Mouse (Mus musculus): ENCODE data around the gene Ubn2. TPM values are rescaled to one million over a fixed set of nuclear protein-coding genes. Genes with fewer than 3 reads are reported as not detected.
A peak's percentile ranks its signal among the peaks of the same experiment; 100 is the strongest.
"Not testable (repeated sequence)": the region's sequence is repeated elsewhere in the genome, so short reads cannot be mapped to it uniquely, and the experiment has no call there.

Gene Ubn2
- total RNA-seq, 1 experiment from 2014 or later = 20.7 TPM

- no peak for ATAC-seq (replicated peaks in 1 of 2; ENCODE audit: insufficient read depth in 1 of 2, low FRiP score in 2 of 2, low TSS enrichment in 1 of 2, low read depth in 1 of 2, poor library complexity in 2 of 2, severe bottlenecking in 2 of 2)
Observed at GRCm38 (mm10) chr6:38531211-38531820, 97.6 kb downstream of the Ubn2 start.

DNA sequence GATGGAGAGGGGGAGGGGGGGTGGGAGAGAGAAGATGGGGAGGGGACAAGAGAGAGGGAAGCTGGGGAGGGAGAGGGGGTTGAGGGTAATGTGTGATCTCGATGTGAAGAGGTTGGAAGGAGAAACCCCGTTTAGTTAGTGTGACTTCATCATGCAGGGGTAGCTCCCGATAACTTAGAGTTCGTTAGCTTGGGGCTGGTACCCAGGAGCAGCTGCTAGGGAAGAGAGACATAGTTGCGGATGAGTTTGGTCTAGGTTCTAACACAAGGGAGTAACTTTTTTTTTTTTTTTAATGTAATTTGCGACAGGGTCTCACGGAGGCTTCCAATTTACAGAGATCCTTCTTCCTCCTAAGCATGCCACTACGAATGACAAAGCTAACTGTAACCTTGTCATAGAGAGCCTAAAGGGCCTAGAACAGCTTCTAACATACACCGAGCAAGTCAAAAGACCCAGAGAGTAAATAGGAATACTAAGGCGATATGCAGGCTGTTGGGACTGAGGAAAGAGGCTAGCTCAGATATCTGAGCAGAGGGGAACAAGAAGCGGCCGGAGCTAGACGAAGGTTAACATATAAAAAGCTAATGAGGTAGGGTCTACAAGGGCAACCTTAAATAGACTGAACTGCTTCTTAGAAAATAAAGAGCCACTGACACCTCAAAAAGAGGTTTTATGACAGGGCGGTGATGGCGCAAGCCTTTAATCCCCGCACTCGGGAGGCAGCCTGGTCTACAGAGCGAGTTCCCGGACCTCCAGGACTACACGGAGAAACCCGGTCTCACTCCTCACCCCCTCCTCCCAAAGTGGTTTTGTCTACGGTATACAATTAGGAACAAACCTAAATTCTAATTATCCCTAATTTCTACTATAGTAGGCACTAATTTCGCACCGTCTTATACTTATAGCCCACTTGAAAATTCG, 99.0 kb downstream of the Ubn2 start:
- peak; percentile 1 to 3; a peak in 2 of 4 replicates for ATAC-seq (replicated peaks in 1 of 2; ENCODE audit: insufficient read depth in 1 of 2, low FRiP score in 2 of 2, low TSS enrichment in 1 of 2, low read depth in 1 of 2, poor library complexity in 2 of 2, severe bottlenecking in 2 of 2)

DNA sequence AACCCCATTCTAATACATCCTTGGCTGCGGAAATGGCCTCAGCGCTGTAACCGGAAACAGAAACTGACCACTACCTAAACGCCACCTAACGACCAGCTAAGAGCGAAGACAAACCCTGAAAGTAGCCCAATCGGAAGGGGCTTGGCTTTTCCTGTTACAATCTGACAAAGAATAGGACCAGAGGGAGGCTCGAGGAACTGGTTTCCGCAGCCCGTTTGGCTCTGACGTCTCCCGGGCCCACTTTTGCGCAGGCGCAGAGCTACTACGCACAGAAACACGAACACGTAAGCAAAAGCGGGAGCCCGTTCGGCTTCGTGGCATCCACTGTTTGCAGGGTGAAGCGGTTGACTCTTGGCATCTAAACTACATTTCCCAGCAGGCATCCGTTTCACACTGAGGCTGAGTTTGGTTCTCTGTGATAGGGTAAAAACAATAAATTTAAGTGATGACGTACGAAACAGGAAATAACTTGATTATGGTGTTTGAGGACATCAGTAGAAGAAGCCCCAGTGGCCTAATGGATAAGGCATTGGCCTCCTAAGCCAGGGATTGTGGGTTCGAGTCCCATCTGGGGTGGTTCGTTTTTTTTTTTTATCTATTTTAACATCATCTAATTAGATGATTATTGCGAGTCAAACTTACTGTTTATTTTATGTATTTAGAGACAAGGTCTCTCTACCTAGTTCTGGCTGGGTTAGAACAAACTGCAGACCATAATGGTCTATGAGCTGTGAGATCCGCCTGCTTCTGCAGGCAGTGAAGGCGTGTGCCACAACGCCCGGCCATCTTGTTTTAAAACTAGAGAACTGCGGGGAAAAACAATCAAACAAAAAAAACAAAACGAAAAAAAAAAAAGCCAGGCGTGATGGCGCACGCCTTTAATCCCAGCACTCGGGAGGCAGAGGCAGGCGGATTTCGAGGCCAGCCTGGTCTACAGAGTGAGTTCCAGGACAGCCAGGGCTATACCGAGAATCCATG, 100.0 kb downstream of the Ubn2 start, which contains the start of gene Fmc1:
Gene Fmc1 (plus strand): TSS at position 75 of the 978 bp plus-strand sequence.
- ATAC-seq (replicated peaks in 1 of 2; ENCODE audit: insufficient read depth in 1 of 2, low FRiP score in 2 of 2, low TSS enrichment in 1 of 2, low read depth in 1 of 2, poor library complexity in 2 of 2, severe bottlenecking in 2 of 2) = peak; percentile 81 to 88

GRCm38 (mm10) chr6:38534640-38535365, 101.1 kb downstream of the Ubn2 start:
- ATAC-seq (replicated peaks in 1 of 2; ENCODE audit: insufficient read depth in 1 of 2, low FRiP score in 2 of 2, low TSS enrichment in 1 of 2, low read depth in 1 of 2, poor library complexity in 2 of 2, severe bottlenecking in 2 of 2) = peak; percentile 65 to 74

DNA sequence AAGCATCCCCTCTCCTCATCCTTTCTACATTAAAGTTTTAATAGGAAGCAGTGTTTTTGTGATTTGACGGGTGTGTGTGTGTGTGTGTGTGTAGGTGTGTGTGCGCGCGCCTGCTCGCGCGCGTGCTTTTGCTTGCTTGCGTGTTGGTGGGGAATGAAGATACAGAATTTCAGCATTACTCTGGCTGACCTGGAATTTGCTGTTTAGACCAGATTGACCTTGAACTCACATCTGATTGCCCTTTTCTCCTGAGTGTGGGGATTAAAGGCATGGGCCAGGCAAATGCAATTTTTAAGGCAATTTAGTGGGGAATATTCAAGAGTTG, 101.6 kb downstream of the Ubn2 start:
- no peak for ATAC-seq (replicated peaks in 1 of 2; ENCODE audit: insufficient read depth in 1 of 2, low FRiP score in 2 of 2, low TSS enrichment in 1 of 2, low read depth in 1 of 2, poor library complexity in 2 of 2, severe bottlenecking in 2 of 2)

DNA sequence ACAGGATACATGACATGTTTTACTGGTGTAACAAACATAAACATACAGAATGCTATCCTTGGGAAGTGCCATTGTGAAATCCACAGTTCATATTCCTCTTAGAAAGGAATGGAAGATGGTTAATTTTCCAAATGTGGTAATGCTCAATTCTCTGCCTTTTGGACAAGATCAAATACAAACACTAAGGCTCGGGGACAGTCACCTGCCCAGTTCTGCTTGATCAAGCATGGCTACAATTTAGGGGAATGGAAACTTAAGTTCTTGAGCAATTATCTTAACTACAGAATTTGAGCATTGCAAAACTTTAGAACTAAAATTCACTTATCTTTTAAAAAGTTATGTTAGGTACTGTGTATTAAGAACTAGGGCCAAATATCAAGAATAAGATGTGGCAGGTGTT, 102.0 kb downstream of the Ubn2 start:
- no peak for ATAC-seq (replicated peaks in 1 of 2; ENCODE audit: insufficient read depth in 1 of 2, low FRiP score in 2 of 2, low TSS enrichment in 1 of 2, low read depth in 1 of 2, poor library complexity in 2 of 2, severe bottlenecking in 2 of 2)

DNA sequence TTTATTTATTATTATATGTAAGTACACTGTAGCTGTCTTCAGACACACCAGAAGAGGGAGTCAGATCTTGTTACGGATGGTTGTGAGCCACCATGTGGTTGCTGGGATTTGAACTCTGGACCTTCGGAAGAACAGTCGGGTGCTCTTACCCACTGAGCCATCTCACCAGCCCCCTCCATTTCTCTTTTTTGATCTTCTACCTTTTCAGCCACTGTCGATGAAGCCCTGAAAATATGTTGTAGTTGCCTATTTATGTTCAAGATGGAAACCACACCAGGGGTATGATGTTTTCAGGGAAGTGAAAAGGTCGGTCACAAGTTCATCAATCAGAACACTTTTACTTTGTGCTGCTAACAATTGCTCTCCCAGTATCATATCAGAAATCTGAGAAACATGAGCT, 110.4 kb downstream of the Ubn2 start:
- ATAC-seq (replicated peaks in 1 of 2; ENCODE audit: insufficient read depth in 1 of 2, low FRiP score in 2 of 2, low TSS enrichment in 1 of 2, low read depth in 1 of 2, poor library complexity in 2 of 2, severe bottlenecking in 2 of 2) = not testable (repeated sequence)

DNA sequence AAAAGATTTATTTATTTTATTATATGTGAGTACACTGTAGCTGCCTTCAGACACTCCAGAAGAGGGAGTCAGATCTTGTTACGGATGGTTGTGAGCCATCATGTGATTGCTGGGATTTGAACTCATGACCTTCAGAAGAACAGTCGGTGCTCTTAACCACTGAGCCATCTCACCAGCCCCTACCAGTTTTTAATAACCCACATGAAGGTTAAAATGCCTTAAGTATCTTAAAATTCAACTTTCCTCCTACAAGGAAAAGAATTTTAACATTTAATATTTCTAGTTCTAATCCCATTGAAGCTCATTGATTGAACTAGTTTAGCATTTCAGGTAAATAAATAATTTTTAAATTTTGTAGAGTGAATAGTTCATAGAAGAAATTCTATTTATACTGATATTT, 113.3 kb downstream of the Ubn2 start:
- ATAC-seq (replicated peaks in 1 of 2; ENCODE audit: insufficient read depth in 1 of 2, low FRiP score in 2 of 2, low TSS enrichment in 1 of 2, low read depth in 1 of 2, poor library complexity in 2 of 2, severe bottlenecking in 2 of 2) = not testable (repeated sequence)

GRCm38 (mm10) chr6:38547707-38548106, 114.0 kb downstream of the Ubn2 start:
- ATAC-seq (replicated peaks in 1 of 2; ENCODE audit: insufficient read depth in 1 of 2, low FRiP score in 2 of 2, low TSS enrichment in 1 of 2, low read depth in 1 of 2, poor library complexity in 2 of 2, severe bottlenecking in 2 of 2) = no peak

GRCm38 (mm10) chr6:38548595-38548994, 114.8 kb downstream of the Ubn2 start:
- not testable (repeated sequence) for ATAC-seq (replicated peaks in 1 of 2; ENCODE audit: insufficient read depth in 1 of 2, low FRiP score in 2 of 2, low TSS enrichment in 1 of 2, low read depth in 1 of 2, poor library complexity in 2 of 2, severe bottlenecking in 2 of 2)

DNA sequence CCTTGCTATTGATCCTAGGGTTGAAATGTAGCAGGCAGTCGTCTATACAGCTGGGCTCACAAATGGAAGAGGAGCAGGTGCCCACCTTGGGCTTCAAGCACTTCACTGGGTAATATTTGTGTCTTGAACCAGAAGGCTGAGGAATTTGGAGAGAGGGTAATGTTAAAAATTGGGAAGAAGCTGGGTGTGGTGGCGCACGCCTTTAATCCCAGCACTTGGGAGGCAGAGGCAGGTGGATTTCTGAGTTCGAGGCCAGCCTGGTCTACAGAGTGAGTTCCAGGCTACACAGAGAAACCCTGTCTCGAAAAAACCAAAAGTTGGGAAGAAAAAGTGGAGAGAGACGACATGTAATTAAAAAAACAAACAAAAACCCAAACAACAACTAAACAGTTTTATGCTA, 116.1 kb downstream of the Ubn2 start:
- ATAC-seq (replicated peaks in 1 of 2; ENCODE audit: insufficient read depth in 1 of 2, low FRiP score in 2 of 2, low TSS enrichment in 1 of 2, low read depth in 1 of 2, poor library complexity in 2 of 2, severe bottlenecking in 2 of 2) = not testable (repeated sequence)

GRCm38 (mm10) chr6:38550250-38551061, 116.7 kb downstream of the Ubn2 start:
- peak; percentile 48 to 60; a peak in 3 of 4 replicates for ATAC-seq (replicated peaks in 1 of 2; ENCODE audit: insufficient read depth in 1 of 2, low FRiP score in 2 of 2, low TSS enrichment in 1 of 2, low read depth in 1 of 2, poor library complexity in 2 of 2, severe bottlenecking in 2 of 2)

GRCm38 (mm10) chr6:38551062-38551988, 117.6 kb downstream of the Ubn2 start, which contains the start of gene Luc7l2:
Luc7l2 (plus strand) TSS chr6:38551334.
- peak; percentile 82 to 87 for ATAC-seq (replicated peaks in 1 of 2; ENCODE audit: insufficient read depth in 1 of 2, low FRiP score in 2 of 2, low TSS enrichment in 1 of 2, low read depth in 1 of 2, poor library complexity in 2 of 2, severe bottlenecking in 2 of 2)

- ATAC-seq (replicated peaks in 1 of 2; ENCODE audit: insufficient read depth in 1 of 2, low FRiP score in 2 of 2, low TSS enrichment in 1 of 2, low read depth in 1 of 2, poor library complexity in 2 of 2, severe bottlenecking in 2 of 2) = peak; percentile 84 to 89
Observed at GRCm38 (mm10) chr6:38551989-38552635, 118.4 kb downstream of the Ubn2 start.

GRCm38 (mm10) chr6:38552636-38553000, 118.9 kb downstream of the Ubn2 start:
- no peak for ATAC-seq (replicated peaks in 1 of 2; ENCODE audit: insufficient read depth in 1 of 2, low FRiP score in 2 of 2, low TSS enrichment in 1 of 2, low read depth in 1 of 2, poor library complexity in 2 of 2, severe bottlenecking in 2 of 2)
